Mouse (Mus musculus): ENCODE measurements around the gene Dok3. TPM values are rescaled to one million over a fixed set of nuclear protein-coding genes. Genes with fewer than 3 reads are reported as not detected.

Dok3 gene
- polyA plus RNA-seq, 1 experiment: 0.83 TPM

GRCm38 (mm10) chr13:55536194-55537175 is 7.4 kb upstream of the Dok3 start, which contains the start of gene Ddx41:
Ddx41 (minus strand) TSS chr13:55536658.
- H3K79me2 ChIP-seq (ENCODE audit: control insufficient read depth, insufficient read depth): peaks cover 17% of the 10 kb centered on the region

GRCm38 (mm10) chr13:55535796-55536193 is 6.7 kb upstream of the Dok3 start:
- no peaks in the 10 kb centered on the region for H3K27me3 ChIP-seq (ENCODE audit: control insufficient read depth, insufficient read depth, insufficient read length)

More at GRCm38 (mm10) chr13:55536194-55537175, 7.4 kb upstream of the Dok3 start, which contains the start of gene Ddx41:
- H3K4me3 ChIP-seq (ENCODE audit: insufficient read depth, poor library complexity, severe bottlenecking): peak within 1 kb of the TSS; percentile 80
- peaks cover 69% of the 10 kb centered on the region for H3K36me3 ChIP-seq (ENCODE audit: control insufficient read depth, insufficient read depth)
- peak within 1 kb of the TSS; percentile 93 for H3ac ChIP-seq (ENCODE audit: control insufficient read depth, insufficient read length, low read depth)
- TF ChIP-seq CTCF (IDR thresholded peaks at IDR 0.05; ENCODE audit: control insufficient read depth, insufficient read depth, insufficient read length): peak; percentile 76
- TF ChIP-seq USF1 (IDR thresholded peaks at IDR 0.05; ENCODE audit: low read depth): no peak
- no peak for TF ChIP-seq MYOD1 (IDR thresholded peaks at IDR 0.05; ENCODE audit: control insufficient read depth, insufficient read length, low read depth)
- peak; percentile 96 for TF ChIP-seq MAX (IDR thresholded peaks at IDR 0.05)
- TF ChIP-seq FOSL1 (IDR thresholded peaks at IDR 0.05; ENCODE audit: insufficient read depth, low read length, poor library complexity, severe bottlenecking): no peak
- peaks cover 11% of the 10 kb centered on the region for H3K79me3 ChIP-seq (ENCODE audit: low read depth)
- no peaks in the 10 kb centered on the region for H3K27me3 ChIP-seq (ENCODE audit: control insufficient read depth, insufficient read depth, insufficient read length)

GRCm38 (mm10) chr13:55535191-55535590 is 6.1 kb upstream of the Dok3 start:
- Histone ChIP-seq H3K79me3 (ENCODE audit: low read depth) (peaks cover 11% of the 10 kb centered on the region), H3K4me3 (ENCODE audit: insufficient read depth, poor library complexity, severe bottlenecking) (peak overlapping the region; percentile 80), H3K27me3 (ENCODE audit: control insufficient read depth, insufficient read depth, insufficient read length) (no peaks in the 10 kb centered on the region), H3ac (ENCODE audit: control insufficient read depth, insufficient read length, low read depth) (peak overlapping the region; percentile 93), H3K79me2 (ENCODE audit: control insufficient read depth, insufficient read depth) (peaks cover 17% of the 10 kb centered on the region), H3K36me3 (ENCODE audit: control insufficient read depth, insufficient read depth) (peaks cover 68% of the 10 kb centered on the region)
- TF ChIP-seq FOSL1 (IDR thresholded peaks at IDR 0.05; ENCODE audit: insufficient read depth, low read length, poor library complexity, severe bottlenecking): no peak
- no peak for TF ChIP-seq USF1 (IDR thresholded peaks at IDR 0.05; ENCODE audit: low read depth)
- TF ChIP-seq CTCF (IDR thresholded peaks at IDR 0.05; ENCODE audit: control insufficient read depth, insufficient read depth, insufficient read length): no peak
- no peak for TF ChIP-seq CEBPB (IDR thresholded peaks at IDR 0.05; ENCODE audit: low read depth)
- no peak for TF ChIP-seq MYOG (IDR thresholded peaks at IDR 0.05; ENCODE audit: control insufficient read depth, extremely low read depth, insufficient read length)

More at GRCm38 (mm10) chr13:55535796-55536193, 6.7 kb upstream of the Dok3 start:
- H3ac ChIP-seq (ENCODE audit: control insufficient read depth, insufficient read length, low read depth): peak overlapping the region; percentile 93
- TF ChIP-seq MYOG (IDR thresholded peaks at IDR 0.05; ENCODE audit: control insufficient read depth, extremely low read depth, insufficient read length) (no peak), FOSL1 (IDR thresholded peaks at IDR 0.05; ENCODE audit: insufficient read depth, low read length, poor library complexity, severe bottlenecking) (no peak), USF1 (IDR thresholded peaks at IDR 0.05; ENCODE audit: low read depth) (no peak), CEBPB (IDR thresholded peaks at IDR 0.05; ENCODE audit: low read depth) (no peak), MAX (IDR thresholded peaks at IDR 0.05) (no peak)
- peaks cover 11% of the 10 kb centered on the region for H3K79me3 ChIP-seq (ENCODE audit: low read depth)
- H3K36me3 ChIP-seq (ENCODE audit: control insufficient read depth, insufficient read depth): peaks cover 68% of the 10 kb centered on the region
- peaks cover 17% of the 10 kb centered on the region for H3K79me2 ChIP-seq (ENCODE audit: control insufficient read depth, insufficient read depth)
- peak overlapping the region; percentile 80 for H3K4me3 ChIP-seq (ENCODE audit: insufficient read depth, poor library complexity, severe bottlenecking)

GRCm38 (mm10) chr13:55527834-55528772 is 993 bp downstream of the Dok3 start:
- no peak overlapping the region for H3ac ChIP-seq (ENCODE audit: control insufficient read depth, insufficient read length, low read depth)
- no peak overlapping the region for H3K4me3 ChIP-seq (ENCODE audit: insufficient read depth, poor library complexity, severe bottlenecking)
- H3K36me3 ChIP-seq (ENCODE audit: control insufficient read depth, insufficient read depth): peaks cover 35% of the 10 kb centered on the region
- no peak for TF ChIP-seq MYOD1 (IDR thresholded peaks at IDR 0.05; ENCODE audit: control insufficient read depth, insufficient read length, low read depth)
- TF ChIP-seq MAX (IDR thresholded peaks at IDR 0.05): no peak
- no peak for TF ChIP-seq FOSL1 (IDR thresholded peaks at IDR 0.05; ENCODE audit: insufficient read depth, low read length, poor library complexity, severe bottlenecking)
- TF ChIP-seq CEBPB (IDR thresholded peaks at IDR 0.05; ENCODE audit: low read depth): no peak
- TF ChIP-seq USF1 (IDR thresholded peaks at IDR 0.05; ENCODE audit: low read depth): no peak
- no peak for TF ChIP-seq MYOG (IDR thresholded peaks at IDR 0.05; ENCODE audit: control insufficient read depth, extremely low read depth, insufficient read length)
- no peak for TF ChIP-seq CTCF (IDR thresholded peaks at IDR 0.05; ENCODE audit: control insufficient read depth, insufficient read depth, insufficient read length)
- H3K79me3 ChIP-seq (ENCODE audit: low read depth): no peaks in the 10 kb centered on the region
- no peaks in the 10 kb centered on the region for H3K79me2 ChIP-seq (ENCODE audit: control insufficient read depth, insufficient read depth)
- no peaks in the 10 kb centered on the region for H3K27me3 ChIP-seq (ENCODE audit: control insufficient read depth, insufficient read depth, insufficient read length)

- peaks cover 28% of the 10 kb centered on the region for H3K36me3 ChIP-seq (ENCODE audit: control insufficient read depth, insufficient read depth)
- no peaks in the 10 kb centered on the region for H3K27me3 ChIP-seq (ENCODE audit: control insufficient read depth, insufficient read depth, insufficient read length)
- no peak overlapping the region for H3ac ChIP-seq (ENCODE audit: control insufficient read depth, insufficient read length, low read depth)
- no peaks in the 10 kb centered on the region for H3K79me3 ChIP-seq (ENCODE audit: low read depth)
- TF ChIP-seq MAX (IDR thresholded peaks at IDR 0.05): no peak
- no peak for TF ChIP-seq CEBPB (IDR thresholded peaks at IDR 0.05; ENCODE audit: low read depth)
- no peak for TF ChIP-seq MYOD1 (IDR thresholded peaks at IDR 0.05; ENCODE audit: control insufficient read depth, insufficient read length, low read depth)
- no peak for TF ChIP-seq FOSL1 (IDR thresholded peaks at IDR 0.05; ENCODE audit: insufficient read depth, low read length, poor library complexity, severe bottlenecking)
- no peak for TF ChIP-seq CTCF (IDR thresholded peaks at IDR 0.05; ENCODE audit: control insufficient read depth, insufficient read depth, insufficient read length)
- TF ChIP-seq USF1 (IDR thresholded peaks at IDR 0.05; ENCODE audit: low read depth): no peak
- no peak for TF ChIP-seq MYOG (IDR thresholded peaks at IDR 0.05; ENCODE audit: control insufficient read depth, extremely low read depth, insufficient read length)
- no peaks in the 10 kb centered on the region for H3K79me2 ChIP-seq (ENCODE audit: control insufficient read depth, insufficient read depth)
- H3K4me3 ChIP-seq (ENCODE audit: insufficient read depth, poor library complexity, severe bottlenecking): no peak overlapping the region
Measured at GRCm38 (mm10) chr13:55527212-55527611, 1.9 kb downstream of the Dok3 start.

All from C2C12 (cell line).